Mouse (Mus musculus) left cerebral cortex, postnatal 14 days (tissue): Measurements from ENCODE around the gene Rnasel. TPM values are rescaled to one million over a fixed set of nuclear protein-coding genes. Genes with fewer than 3 reads are reported as not detected.
A peak's percentile ranks its signal among the peaks of the same experiment; 100 is the strongest.

ENCODE experiments used
- DNase-seq, 2 experiments: peaks; one replicate each; pipeline ENCODE4 v3.0.0; 2021 to 2022; ENCODE audit warnings: low spot score in 2 of 2, mixed read lengths in 1 of 2
- intact Hi-C: fragments of 180-260 bp; cut with DNase I; formaldehyde crosslinking; loops from one replicate; pipeline ENCODE4 v1.15.1; 2025
- total RNA-seq, 2 experiments: library from RNA; stranded (reverse); gene quantifications; 2 replicates each; pipeline ENCODE4 v1.2.3; 2021

Gene Rnasel
- total RNA-seq, 2 experiments from 2014 or later, result 7.6 to 8.3 TPM

GRCm38 (mm10) chr1:153733181-153733580, 16.0 kb upstream of the Rnasel start:
- intact Hi-C loops, result no loop called here
- DNase-seq, result no peak

- no peak for DNase-seq
- intact Hi-C loops, result no loop called here
Observed at GRCm38 (mm10) chr1:153734866-153735265, 14.4 kb upstream of the Rnasel start.

GRCm38 (mm10) chr1:153736096-153736495, 13.1 kb upstream of the Rnasel start:
- DNase-seq, result no peak
- intact Hi-C loops, result no loop called here

GRCm38 (mm10) chr1:153737101-153738085, 11.8 kb upstream of the Rnasel start:
- no peak for DNase-seq
- intact Hi-C loops, result no loop called here

DNA sequence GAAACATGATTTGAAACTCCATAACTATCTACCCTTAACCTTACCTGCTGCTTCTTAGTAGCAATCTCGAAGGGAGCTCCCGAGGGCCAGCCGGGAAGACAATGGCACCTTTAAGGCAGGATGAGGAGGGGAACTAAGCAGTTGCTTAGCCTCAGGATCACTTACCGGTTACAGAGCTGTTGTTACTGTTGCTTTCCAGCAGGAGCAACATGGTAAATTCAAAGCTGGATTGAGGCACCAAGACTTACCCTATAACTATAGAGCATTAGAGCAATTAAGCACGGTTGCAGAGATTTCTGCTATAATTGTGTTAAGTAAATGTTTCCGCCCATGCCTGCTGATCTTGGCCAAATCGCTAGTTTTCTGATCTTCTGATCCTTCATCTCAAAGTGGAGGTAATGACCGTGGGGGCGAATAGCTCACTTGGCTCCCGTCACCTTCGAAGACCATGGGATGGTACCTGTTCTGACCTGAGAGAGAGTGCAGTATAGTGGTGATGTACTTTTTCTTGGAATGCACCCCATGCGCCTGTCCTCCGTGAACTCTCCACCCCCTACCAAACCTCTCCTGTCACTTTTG, 9.7 kb upstream of the Rnasel start:
- intact Hi-C loops, result loop anchor here (5.0 kb wide), 1 partner anchor 62 kb away; no protein-coding TSS in a partner anchor
- no peak for DNase-seq

GRCm38 (mm10) chr1:153740145-153740544, 9.1 kb upstream of the Rnasel start, which contains the start of gene Rgs16:
Rgs16 (plus strand) TSS chr1:153740349.
- DNase-seq, result peak in 1 of 2 experiments; percentile 61
- intact Hi-C loops, result loop anchor here (5.0 kb wide), 1 partner anchor 63 kb away; no protein-coding TSS in a partner anchor

GRCm38 (mm10) chr1:153740775-153741400, 8.3 kb upstream of the Rnasel start:
- intact Hi-C loops, result loop anchor here (5.0 kb wide), 1 partner anchor 64 kb away; no protein-coding TSS in a partner anchor
- no peak for DNase-seq

DNA sequence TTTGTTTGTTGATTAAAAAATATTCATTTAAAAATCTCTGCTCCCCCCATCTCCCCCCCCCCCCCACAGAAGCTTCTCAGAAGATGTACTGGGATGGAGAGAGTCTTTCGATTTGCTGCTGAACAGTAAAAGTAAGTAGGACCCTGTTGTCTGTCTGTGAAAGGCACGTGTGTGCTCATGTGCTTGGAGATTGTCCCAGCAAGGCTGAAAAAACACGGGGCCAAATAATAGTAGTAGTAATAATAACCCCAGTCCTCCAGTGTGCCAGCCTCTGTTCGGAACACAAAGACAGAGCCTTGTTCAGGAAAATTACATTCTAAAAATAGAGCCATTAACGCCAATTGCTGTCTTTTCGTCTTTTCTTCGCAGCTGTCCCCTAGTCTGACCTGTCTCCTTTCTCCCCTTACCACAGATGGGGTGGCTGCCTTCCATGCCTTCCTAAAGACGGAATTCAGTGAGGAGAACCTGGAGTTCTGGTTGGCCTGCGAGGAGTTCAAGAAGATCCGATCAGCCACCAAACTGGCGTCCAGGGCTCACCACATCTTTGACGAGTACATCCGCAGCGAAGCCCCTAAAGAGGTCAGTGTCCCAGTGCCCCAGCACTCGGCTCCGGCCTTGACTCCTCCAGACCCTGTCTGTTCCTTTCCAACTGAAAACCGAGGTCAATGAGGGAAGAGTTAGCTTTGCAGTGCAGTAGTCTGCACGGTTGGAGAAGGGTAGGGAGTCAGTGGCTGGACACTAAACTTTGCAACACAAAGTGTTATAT, 7.5 kb upstream of the Rnasel start:
- intact Hi-C loops, result loop anchor here (1.0 to 5.0 kb wide), 2 partner anchors 64 to 182 kb away; no protein-coding TSS in a partner anchor
- DNase-seq, result no peak

- DNase-seq, result peak; percentile 83 to 87
- intact Hi-C loops, result loop anchor here (1.0 to 5.0 kb wide), 2 partner anchors 65 to 183 kb away; no protein-coding TSS in a partner anchor
Observed at GRCm38 (mm10) chr1:153742374-153743155, 6.7 kb upstream of the Rnasel start.

GRCm38 (mm10) chr1:153746119-153746670, 3.0 kb upstream of the Rnasel start:
- no peak for DNase-seq
- intact Hi-C loops, result loop anchor here (1.0 to 5.0 kb wide), 3 partner anchors 61 to 436 kb away; no protein-coding TSS in a partner anchor

DNA sequence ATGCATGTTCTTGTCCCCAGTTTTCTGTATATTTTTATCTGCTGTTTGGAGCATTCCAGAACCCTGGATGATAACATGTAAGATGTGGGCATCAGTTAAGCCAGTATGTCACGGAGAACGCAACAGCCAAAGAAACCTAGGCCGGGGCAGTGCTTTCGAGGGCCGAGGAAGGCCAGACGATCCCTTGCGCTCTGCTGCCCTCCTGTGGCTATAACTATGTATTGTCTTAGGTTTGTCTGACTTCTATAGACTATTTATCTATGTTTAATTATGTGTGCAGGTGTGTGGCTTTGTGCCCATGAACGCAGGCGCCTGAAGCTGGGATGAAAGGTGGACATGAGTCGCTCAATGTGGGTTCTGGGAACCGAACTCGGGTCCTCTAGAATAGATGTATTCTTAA, 2.5 kb upstream of the Rnasel start:
- DNase-seq, result peak; percentile 65 to 83
- intact Hi-C loops, result loop anchor here (1.0 to 5.0 kb wide), 3 partner anchors 61 to 436 kb away; no protein-coding TSS in a partner anchor

GRCm38 (mm10) chr1:153747861-153748530, 1.2 kb upstream of the Rnasel start:
- intact Hi-C loops, result loop anchor here (5.0 kb wide), 2 partner anchors 59 to 434 kb away; no protein-coding TSS in a partner anchor
- DNase-seq, result no peak

- no peak for DNase-seq
- intact Hi-C loops, result loop anchor here (5.0 kb wide), 2 partner anchors 59 to 434 kb away; no protein-coding TSS in a partner anchor
Observed at GRCm38 (mm10) chr1:153748549-153748948, 677 bp upstream of the Rnasel start.

- intact Hi-C loops, result no loop called here
Observed at GRCm38 (mm10) chr1:153750054-153750453, 828 bp downstream of the Rnasel start.

DNA sequence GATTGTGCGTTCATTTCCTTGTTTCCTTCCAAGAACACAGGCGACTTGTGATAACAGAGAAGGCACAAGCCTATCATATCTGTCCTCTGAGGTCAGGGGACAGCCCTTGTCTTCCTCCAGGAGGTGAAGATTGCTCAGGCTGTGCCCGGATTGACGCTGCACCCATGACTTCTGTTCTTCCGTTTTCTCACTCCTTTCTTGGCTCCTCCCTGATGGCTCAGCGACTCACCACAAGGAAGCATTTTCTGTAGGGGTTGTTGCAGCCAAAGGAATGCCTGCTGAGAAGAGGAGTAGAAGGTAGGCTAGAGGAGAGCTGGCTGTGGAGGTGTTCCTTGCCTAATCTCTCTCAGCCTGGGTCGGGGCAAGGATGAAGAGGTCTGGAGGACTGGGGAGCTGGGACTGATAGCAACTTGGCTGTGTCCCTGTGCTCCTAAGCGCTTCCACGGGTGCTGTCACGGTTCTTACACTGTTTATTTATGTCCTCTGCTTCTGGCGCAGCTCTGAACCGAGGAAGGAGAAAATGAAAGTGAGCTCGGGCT, 2.6 kb downstream of the Rnasel start:
- DNase-seq, result no peak
- intact Hi-C loops, result no loop called here

More at GRCm38 (mm10) chr1:153750054-153750453, 828 bp downstream of the Rnasel start:
- DNase-seq, result no peak

DNA sequence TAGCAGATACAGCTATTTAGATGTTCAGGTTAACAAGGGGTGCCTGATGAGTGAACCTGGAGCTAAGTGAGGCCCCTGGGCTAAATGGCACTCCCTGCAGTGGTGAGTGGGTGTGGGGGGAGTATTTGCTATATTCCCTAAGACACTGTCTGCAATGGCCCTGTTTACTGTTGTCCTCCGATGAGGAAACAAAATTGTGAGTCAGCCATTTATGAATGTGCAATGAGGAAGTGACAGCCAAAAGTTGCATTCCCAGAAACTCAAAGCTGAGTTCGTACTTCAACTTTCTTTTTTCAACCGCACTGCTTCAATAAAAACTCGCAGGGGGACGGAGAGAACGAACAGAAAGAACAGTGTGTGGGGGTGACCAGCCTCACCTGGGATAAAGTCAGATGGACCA, 3.3 kb downstream of the Rnasel start:
- intact Hi-C loops, result no loop called here
- DNase-seq, result no peak
